Mouse (Mus musculus) cerebellum, postnatal 10 days (tissue): ENCODE data around the gene Sema3f.

Experiments
- DNase-seq, 2 experiments: peaks; one replicate each; pipeline ENCODE4 v3.0.0; 2021; ENCODE audit warnings: mixed read lengths in 2 of 2

Sema3f gene

DNA sequence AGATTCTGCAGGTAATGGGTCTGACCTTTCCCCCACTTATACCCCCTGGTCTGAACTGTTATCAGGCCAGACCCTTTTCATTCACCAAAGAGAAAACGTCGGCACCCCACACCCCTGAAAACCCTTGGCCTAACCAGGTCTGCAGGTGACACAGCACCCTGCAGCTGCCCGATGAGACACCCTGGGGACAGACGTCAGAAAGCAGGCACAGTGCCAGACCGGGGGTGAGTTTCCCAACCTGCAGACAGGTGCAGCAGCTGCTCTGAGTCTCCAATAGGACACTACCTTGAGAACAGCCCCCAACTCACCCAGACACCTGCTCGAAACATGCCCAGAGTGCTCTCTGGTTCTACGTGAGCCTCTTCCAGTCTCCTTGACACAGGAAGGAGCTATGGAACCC, 21.3 kb downstream of the Sema3f start:
- no peak for DNase-seq

DNA sequence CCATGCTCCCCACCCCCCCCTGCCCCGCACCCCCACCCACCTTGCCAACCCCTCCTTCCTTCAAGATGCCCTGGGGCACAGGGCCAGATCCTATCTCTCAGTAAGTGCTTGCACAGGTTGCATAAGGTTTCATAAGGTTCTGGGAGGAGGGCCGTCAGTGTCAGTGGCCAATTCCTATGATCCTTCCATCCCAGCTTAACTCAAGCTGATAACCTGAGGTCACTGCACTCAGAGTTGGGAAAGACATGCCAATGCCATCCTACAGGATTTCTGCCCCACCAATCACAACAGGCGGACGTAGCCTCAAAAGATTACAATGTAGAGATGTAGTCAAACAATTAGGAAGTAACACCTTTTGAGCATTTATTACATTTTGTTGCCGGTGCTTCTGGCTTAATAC, 21.9 kb downstream of the Sema3f start:
- no peak for DNase-seq

DNA sequence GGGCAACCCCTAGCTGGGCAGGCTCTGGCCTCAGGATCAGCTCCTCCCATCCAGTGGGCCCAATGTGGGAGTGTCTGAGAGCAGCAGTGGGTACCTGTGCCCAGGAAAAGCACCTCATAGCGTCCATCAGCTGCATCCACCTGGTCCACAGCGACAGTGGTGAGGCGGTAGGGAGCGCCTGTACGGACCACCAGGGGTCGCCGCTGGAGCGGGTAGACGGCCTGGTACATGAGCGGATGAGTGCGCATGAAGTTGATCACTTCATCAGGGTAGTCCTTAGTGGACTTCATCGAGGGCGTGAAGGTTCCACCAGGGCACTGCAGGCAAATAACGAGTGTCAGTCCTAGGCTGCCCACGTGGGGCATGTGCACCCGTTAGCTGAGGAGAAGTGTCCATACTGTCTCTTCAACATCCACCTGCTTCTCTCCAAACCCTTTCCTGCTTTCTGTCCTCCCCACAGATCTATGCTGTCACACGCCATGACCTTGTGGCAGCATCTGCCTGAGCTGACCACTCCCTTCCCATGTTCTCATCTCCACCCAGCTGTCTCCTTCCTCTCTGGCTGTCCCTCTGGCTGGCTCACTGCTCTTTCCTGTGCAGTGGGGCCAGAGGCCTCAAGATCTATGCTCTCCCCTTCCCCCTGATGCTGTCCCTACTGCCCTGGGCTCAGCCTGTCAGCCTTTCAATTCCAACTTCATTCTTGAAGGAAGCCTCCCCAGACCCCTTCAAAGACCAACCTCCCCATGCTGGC, 24.9 kb downstream of the Sema3f start:
- DNase-seq: peak; percentile 91

DNA sequence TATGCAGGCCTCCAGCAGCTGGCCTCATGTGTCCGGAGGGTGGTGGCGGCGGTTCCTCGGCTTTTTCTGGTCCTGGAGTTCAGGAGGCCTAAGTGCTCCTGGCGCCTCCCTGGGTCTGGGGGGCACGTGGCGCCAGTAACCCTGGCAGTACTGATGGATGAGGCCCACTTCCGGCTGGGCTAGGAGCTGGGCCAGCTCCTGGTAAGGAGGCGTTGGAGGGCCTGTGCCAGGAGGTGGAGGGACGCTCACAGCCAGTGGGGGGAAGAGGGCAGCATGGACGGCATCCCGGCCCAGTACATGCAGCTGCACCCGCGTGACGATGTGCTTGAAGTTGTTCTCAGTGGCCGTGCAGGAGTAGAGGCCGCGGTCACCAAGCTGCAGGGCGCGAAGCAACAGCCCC, 27.9 kb downstream of the Sema3f start:
- peak in 1 of 2 experiments; percentile 44 for DNase-seq

DNA sequence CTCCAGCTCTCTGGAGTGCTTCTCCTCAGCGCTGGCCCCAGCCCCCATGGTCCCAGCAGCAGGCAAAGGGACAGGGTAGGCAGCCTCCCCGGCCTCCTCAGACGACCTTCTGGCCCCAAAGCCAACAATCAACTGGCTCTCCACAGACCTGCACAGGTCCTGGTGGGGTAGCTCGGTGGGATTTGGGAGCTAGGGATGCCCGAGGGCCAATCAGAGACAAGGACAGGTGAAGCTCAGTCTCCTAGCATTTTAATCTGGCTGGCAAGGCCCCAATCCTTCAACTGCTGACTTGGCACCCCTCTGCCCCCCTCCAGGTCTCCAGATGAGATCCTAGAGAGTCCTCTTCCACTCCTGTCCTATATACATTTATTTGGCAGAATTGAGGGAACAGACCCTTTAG, 30.8 kb downstream of the Sema3f start, which contains the start of gene Gnat1:
Gene Gnat1 (minus strand): TSS at position 212 of the 400 bp plus-strand sequence.
- no peak for DNase-seq

DNA sequence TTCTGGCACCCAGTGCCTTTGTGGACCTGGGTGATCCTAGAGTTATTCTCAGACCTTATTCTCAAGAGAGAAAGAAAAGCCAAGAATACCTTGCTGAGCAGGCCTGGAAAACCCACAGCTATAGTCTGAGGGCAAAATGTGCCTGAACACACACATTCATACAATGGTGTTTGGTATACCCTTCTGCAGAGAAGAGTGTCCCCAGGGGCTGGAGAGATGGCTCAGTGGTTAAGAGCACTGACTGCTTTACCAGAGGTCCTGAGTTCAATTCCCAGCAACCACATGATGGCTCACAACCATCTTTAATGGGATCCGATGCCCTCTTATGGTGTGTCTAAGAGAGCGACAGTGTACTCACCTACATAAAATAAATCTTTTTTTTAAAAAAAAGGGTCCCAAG, 31.4 kb downstream of the Sema3f start:
- DNase-seq: no peak

DNA sequence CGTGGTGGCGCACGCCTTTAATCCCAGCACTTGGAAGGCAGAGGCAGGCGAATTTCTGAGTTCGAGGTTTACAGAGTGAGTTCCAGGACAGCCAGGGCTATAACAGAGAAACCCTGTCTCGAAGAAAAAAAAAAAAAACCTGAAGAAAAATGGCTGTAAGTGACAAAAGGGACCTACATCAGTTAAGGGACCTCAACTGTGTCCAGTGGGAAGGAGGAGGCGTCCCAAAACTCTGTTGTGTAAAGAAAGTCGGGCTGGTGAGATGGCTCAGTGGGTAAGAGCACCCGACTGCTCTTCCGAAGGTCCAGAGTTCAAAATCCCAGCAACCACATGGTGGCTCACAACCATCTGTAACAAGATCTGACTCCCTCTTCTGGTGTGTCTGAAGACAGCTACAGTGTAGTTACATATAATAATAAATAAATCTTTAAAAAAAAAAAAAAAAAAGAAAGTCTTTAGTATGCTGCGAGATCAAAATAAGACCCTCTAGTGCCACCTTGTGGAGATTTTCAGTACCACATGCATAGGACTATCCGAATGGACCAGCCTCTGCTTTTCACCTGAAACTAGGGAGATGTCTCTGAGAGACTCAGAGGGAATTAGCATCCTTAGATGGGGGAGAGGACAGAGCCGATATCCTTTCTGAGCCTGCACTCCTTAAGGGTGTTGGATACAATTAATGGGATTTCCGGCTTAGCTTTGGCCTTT, 32.3 kb downstream of the Sema3f start:
- peak; percentile 88 to 93 for DNase-seq

DNA sequence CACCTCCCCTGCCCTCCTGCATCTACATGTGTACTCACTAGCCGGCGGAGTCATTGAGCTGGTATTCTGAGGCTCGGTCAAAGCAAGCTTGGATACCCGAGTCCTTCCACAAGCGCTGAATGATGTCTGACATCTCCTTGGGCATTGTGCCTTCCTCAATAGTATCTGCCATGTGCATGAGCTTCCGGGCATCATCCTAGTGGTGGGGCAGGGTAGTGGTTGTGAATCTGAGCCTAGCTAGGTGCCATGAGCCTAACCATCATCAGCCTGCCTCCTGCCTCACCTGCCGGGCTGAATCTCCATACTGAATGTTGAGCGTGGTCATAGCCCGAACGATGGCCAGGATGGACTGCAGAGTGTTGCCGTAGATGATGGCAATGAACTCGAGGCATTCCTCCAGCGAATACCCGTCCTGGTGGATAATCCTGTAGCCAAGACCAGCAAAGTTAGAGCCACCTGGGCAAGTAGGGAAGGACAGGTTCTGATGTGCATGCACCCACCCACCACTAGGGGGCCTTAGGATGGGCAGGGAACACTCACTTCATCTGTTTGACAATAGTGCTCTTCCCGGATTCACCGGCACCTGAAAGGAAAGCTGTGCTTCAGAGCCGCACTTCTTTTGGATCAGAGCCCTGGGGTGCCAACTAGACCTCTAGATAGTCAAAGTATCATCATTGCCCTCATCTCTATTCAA, 33.0 kb downstream of the Sema3f start:
- peak; percentile 74 to 82 for DNase-seq

DNA sequence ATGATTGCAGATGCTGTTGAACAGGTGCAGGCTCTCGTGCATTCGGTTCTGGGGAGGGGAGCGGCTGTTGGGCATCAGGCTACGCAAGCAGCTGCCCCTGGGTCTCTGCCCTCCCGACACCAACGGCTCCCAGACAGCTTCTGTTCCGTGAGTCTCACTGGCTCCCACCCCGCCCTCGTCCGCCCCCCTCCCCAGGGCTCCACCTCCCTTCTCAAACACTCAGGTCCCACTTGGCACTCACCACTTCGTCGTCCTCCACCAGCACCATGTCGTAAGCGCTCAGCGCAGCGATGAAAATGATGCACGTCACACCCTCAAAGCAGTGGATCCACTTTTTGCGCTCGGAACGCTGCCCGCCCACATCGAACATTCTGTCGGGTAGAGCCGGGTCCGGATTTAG, 34.0 kb downstream of the Sema3f start:
- no peak for DNase-seq

DNA sequence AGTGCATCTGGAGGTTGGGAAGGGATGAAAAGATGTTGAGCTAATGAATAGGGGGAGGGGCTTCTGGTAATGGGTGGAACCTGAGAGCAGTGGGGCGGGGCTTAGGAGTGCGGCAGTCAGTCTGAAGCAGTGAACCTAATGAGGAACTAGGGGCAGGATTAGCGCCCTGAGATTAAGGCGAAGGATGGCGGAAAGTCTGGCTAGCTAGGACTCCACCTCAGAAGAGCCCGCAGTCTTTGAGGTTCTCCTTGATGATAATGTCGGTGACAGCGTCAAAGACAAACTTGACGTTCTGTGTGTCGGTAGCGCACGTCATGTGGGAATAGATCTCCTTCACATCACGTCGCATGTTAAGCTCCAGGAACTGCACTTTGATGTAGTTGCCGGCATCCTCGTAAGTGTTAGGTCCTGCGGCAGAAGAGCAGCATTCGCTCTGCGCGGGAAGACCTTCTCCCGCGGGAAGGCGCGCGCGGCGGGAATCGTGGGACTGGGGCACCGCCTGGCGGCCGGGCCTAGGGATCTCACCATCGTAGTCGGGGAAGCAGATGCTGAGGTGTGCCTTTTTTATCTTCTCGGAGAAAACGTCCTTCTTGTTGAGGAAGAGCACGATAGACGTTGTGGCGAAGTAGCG, 34.5 kb downstream of the Sema3f start:
- peak; percentile 84 to 85 for DNase-seq

DNA sequence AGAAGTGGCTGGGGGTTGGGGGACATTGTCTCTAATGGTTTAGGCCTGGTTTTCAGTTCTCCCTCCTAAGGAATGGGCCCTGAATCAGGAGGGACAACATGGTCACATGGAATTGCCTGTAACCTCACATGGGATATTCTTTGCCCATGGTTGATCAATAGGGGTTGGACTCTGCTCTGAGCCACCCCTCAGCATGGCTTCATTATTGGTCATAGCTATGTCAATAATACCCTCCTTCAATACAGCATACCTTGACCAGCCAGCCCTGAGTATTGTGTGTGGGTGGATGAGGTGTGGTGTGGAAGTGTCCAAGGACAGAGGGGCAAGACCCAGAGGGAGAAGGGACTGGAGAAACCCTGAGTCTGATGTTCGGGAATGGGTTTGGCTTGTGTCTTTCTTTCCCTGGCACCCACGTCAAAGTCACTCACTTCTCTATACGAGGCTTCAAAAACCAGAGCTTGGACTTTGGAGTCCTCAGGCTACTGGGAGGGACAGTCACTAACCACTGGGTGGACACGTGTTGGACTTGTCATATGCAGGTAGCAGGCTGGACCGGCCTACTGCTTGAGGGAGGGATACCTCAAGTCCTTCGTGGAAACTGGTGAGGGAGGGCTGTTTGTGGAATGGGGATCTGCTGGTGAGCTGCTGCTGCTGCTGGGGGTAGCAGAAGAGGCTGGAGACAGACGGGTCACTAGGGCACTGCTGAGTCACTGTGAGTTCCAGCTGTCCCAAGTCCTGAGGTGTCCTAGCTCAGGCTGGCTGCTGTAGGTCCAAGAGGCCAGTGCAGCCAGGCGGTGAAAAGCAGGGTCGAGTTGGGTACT, 35.5 kb downstream of the Sema3f start:
- DNase-seq: no peak

DNA sequence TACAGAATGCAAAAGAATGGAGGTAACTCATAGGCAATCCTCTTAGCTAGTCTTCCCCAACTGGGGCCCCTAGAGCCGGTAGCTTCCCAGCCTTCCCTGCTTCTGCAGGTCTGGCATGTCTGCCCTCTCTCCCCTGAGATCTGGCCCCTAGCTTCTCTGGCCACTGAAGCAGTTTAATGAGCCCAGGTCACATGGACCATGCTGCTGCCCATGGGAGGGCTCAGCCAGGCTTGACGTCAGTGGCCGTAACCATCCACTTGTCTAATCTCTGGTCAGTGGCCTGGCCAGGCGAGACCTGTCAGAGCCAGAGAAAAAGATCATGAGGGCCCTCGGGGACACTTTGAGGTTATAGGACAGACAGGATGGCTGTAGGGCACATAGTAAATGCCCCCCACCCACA, 40.0 kb downstream of the Sema3f start:
- no peak for DNase-seq

DNA sequence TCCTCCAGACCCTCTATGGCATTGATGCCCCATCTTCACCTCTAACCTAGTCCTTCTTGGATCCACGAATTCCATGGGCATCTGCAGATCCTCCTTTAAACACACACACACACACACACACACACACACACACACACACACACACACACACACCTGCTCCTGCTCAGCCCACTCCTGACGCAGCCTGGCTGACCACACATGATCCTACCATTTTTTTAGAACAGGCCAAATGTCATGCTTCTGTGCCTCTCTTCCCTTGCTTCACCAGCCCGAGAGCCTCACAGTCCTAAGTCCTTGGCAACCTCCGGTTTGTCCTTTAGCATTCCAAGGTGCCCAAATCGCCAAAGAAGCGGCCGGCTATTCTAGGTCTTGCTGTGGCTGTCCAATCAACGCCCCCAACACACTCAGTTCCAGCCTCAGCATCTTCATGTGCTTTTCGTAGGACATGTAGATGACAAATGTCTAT, 40.8 kb downstream of the Sema3f start, which contains the start of gene Slc38a3:
Gene Slc38a3 (minus strand): TSS at position 51 of the 466 bp plus-strand sequence.
- DNase-seq: no peak

DNA sequence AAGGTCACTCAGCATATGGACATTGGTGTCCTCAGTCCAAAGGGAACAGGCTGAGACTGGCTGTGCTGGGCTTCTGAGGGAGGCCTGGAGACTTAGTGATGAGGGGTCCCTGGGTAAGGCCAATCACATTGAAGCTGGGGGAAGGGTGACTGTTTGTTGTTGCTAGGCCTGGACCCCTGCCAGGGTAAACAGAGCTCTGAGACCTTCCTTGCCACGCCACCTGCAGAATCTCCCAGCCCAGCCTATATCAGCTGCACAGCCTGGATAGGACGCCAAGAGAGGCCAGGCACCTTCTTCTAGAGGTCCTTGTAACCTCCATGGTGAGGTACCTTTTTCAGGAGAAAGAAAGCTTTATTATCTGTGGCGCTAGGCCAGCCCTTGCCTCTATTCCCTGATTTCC, 41.4 kb downstream of the Sema3f start:
- DNase-seq: no peak

DNA sequence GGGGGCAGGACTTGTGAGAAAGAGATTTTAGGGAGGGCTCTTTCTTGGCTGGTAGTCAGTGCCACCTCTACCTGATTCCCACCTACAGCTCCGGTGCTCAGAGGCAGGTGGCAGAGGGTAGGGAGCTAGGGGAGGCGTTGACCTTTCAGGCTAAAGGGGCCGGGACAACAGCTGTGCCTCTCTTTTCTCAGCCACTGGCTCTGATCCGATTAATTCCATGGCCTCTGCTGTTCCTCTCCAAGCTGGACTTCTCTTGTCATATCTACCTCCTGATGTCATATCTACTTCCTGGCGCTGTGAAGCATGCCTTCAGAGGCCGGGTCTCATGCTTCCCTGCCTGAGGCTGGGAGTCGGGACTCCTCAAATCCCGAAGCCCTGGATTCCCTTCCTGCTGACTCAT, 42.3 kb downstream of the Sema3f start:
- no peak for DNase-seq

DNA sequence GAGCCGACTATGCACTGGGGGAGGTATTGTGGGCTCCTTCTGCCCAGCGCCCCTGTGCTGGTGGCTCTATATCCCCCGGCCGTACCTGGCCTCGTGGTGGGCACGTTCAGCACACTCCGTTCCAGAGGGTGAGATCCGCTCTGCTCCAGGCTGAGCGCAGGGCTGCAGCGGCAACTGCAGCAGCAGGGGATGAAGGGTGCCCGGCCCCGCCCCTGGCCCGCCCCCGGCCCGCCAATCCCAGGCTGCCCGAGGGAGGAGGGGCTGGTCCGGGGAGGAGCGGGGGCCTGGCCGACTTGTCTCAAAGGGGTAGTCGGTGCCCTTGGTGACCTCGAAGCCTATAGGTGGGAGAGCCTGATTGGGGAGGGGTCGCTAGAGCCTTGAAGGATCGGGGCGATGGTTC, 43.1 kb downstream of the Sema3f start:
- DNase-seq: peak; percentile 59 to 75

DNA sequence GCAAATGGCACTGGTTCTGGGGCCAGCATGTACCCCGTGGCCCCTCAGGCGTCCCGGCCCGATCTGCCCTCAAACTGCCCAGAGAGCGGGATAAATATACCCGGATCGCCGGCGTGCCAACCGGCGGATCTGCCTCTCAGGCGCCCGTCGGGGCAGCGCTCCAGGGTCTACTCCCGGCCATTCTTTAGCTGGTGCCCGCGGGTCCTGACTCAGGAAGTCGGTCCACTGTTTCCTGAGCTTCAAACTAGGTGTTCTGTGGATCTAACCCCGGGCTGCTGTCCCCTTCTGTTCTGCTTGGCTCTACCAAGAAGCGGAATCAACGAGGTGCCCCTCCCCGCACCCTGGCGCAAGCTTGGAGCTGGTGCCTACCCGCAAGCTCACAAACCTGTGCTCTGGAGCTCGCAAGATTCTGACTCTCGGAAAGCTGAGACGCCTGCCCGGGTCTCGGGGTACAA, 43.5 kb downstream of the Sema3f start:
- peak in 1 of 2 experiments; percentile 51 for DNase-seq

DNA sequence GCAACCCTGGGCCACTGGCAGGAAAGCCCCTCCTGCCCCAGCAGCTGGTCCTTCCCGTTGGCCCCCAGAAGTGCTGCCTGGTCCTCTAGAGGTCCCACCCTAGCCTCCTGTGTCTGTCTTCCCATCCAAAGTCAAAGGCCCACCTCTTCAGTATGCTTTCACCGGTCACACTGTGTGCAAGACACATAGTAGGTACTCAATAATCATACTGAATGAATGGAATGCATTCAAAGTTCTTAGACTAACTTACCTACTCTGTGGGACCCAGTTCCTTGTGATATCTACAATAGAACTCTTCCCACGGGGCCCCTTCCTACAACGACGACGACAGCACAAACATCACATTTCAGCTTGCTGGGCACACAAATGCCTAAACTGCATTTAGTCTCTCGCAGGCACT, 45.0 kb downstream of the Sema3f start:
- no peak for DNase-seq

DNA sequence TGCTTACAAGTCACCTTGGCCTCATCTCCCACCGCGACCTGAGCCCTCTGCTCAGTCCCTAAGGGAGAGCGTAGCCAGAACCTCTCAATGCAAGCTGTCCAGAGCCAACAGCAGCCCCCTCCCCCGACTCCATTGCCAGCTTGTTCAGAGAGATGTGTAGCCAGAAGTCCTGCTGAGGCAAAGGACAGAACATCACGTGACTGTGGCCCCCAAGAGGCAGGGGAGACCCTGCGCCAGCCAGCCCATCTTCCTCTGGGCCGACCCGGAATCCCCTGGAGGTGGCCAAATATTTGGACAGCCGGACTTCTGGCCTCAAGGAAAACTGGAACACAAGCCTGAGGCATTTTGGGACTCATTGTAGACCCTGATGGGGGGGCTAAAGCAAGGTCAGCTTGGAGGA, 46.8 kb downstream of the Sema3f start:
- DNase-seq: peak; percentile 46 to 64

DNA sequence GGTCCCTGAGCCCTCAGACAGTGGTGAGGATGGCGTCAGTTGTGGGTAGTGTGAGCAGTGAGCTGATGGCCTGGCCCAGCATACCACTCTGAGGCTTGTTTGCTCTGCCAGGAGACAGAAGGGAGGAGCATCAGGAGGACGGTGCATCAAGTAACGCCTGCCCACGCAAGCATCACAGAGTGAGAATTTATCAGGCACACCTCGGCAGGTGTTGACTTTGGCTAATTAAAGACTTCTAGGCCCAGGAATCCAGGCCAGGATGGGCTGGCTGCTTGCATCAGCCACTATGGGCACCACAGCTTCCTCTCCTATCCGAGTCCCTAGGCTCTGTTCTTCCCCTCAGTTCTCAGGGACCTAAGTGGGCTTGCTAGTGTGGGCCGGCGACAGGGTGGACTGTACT, 47.9 kb downstream of the Sema3f start:
- DNase-seq: no peak

DNA sequence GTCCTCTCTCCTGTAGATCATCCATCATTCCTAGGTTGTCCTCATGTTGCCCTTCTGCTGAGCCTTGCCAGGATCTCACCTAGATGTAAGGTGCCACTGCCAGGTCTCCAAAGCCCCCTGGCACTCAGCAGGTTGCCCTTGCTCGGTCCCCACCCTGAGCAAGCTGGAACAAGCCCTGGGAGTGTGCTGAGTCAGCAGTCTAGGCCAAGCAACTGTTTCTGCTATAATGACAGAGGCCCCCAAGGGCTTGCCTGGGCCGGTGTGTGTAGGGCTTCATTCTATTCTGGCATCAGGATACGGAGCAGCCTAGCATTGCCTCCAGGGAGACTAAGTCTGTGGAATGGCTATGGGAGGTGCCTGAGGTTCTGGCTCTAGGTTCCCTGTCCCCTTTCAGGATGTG, 49.5 kb downstream of the Sema3f start:
- DNase-seq: no peak

DNA sequence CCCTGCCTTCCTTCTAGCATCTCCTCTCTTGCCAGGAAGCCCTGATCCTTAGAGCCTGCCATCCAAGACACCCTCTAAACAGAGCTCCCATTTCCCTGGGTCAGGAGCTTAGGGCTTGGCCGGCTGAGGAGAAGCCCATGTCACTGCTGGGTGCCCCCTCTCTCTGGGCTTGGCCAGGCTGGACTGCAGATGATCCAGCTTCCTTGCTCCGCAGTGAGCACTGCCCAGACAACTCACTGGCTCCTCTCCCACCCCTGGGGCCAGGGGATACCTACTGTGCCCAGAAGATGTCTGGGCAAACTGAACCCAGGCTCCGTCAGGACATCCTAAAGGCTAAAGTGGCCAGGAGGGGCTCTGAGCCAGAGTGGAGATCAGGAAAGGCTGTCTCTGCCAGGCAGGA, 50.3 kb downstream of the Sema3f start:
- DNase-seq: peak; percentile 59 to 80
